Mouse (Mus musculus) liver, adult 2 months (tissue): Measurements from ENCODE around the gene Praf2. TPM values are rescaled to one million over a fixed set of nuclear protein-coding genes. Genes with fewer than 3 reads are reported as not detected.

Source experiments
- DNase-seq: peaks from one replicate; pipeline ENCODE4 v3.0.0-alpha.2; 2011; ENCODE audit warnings: low read depth, low spot score; ENCODE audit errors: extremely low read depth
- H3K27ac ChIP-seq: fragments of 200-500 bp; replicated peaks from 2 replicates; pipeline ENCODE4 v1.5.1; 2012; ENCODE audit warnings: low read depth, mild to moderate bottlenecking, control low read depth, inconsistent platforms, low read length; ENCODE audit not compliant: insufficient read depth
- H3K27me3 ChIP-seq: fragments of 200-500 bp; 2 replicates; pipeline ENCODE4 v1.6.1; 2012; ENCODE audit warnings: mild to moderate bottlenecking, moderate library complexity, low read length, inconsistent platforms; ENCODE audit not compliant: control insufficient read depth, insufficient read depth
- H3K36me3 ChIP-seq: fragments of 200-500 bp; 2 replicates; pipeline ENCODE4 v1.6.1; 2012; ENCODE audit warnings: low read length, inconsistent platforms; ENCODE audit not compliant: control insufficient read depth, insufficient read depth
- H3K4me1 ChIP-seq: fragments of 200-500 bp; 2 replicates; pipeline ENCODE4 v1.6.1; 2011; ENCODE audit warnings: low read length; ENCODE audit not compliant: control insufficient read depth, insufficient read depth
- H3K4me3 ChIP-seq: fragments of 200-500 bp; 2 replicates; pipeline ENCODE4 v1.5.1; 2011; ENCODE audit warnings: low read depth, mild to moderate bottlenecking, control low read depth, low read length, moderate library complexity; ENCODE audit not compliant: insufficient read depth
- H3K79me2 ChIP-seq: fragments of 200-500 bp; 2 replicates; pipeline ENCODE4 v1.6.1; 2012; ENCODE audit warnings: inconsistent platforms, mild to moderate bottlenecking, low read length, moderate library complexity; ENCODE audit not compliant: control insufficient read depth, insufficient read depth
- H3K9ac ChIP-seq: fragments of 200-500 bp; 2 replicates; pipeline ENCODE4 v1.6.1; 2012; ENCODE audit warnings: low read depth, mild to moderate bottlenecking, control low read depth, inconsistent platforms, low read length
- CTCF ChIP-seq: fragments of 200-500 bp; IDR thresholded peaks from 2 replicates; pipeline ENCODE4 v1.5.1; 2011; ENCODE audit warnings: low read depth, low read length, control low read depth
- POLR2A ChIP-seq: fragments of 200-500 bp; IDR thresholded peaks from 2 replicates; pipeline ENCODE4 v1.6.1; 2011; ENCODE audit warnings: low read length, control low read depth; ENCODE audit not compliant: insufficient read depth; ENCODE audit errors: extremely low read depth
- WGBS: fragments of 180-500 bp; shearing (Covaris S2); methylation state at CpG from one replicate; pipeline ENCODE4 v1.1.7; 2018; 5-methylcytosine and 5-hydroxymethylcytosine counted together
- polyA plus RNA-seq: library from polyadenylated mRNA; depleted of rRNA; stranded (reverse); fragments of >200 nt; gene quantifications from 2 replicates; pipeline ENCODE4 v1.2.3, GENCODE M21; 2012; rRNA removed
- total RNA-seq: library from RNA; depleted of rRNA; stranded (reverse); fragments of >200 nt; gene quantifications from 2 replicates; pipeline ENCODE4 v1.2.3, GENCODE M21; 2014; rRNA removed

Gene Praf2
- total and polyA plus RNA-seq, 2 experiments: 1.1 to 7.7 TPM

GRCm38 (mm10) chrX:7772766-7773165 lies 44.5 kb downstream of the Praf2 start:
- DNase-seq: no peak
- no peak overlapping the region for H3K9ac ChIP-seq
- H3K27me3 ChIP-seq: no peaks in the 10 kb centered on the region
- H3K4me1 ChIP-seq: no peaks in the 10 kb centered on the region
- peak; percentile 27; the same call in 1 of the 2 replicates for TF ChIP-seq CTCF
- TF ChIP-seq POLR2A: no peak
- no peak overlapping the region for H3K27ac ChIP-seq
- no peak overlapping the region for H3K4me3 ChIP-seq
- 32% methylated on average over 2 of the region's 2 CpGs for WGBS
- H3K36me3 ChIP-seq: peaks cover 41% of the 10 kb centered on the region
- no peaks in the 10 kb centered on the region for H3K79me2 ChIP-seq

GRCm38 (mm10) chrX:7775501-7776205 lies 47.4 kb downstream of the Praf2 start:
- H3K4me3 ChIP-seq: no peak overlapping the region
- WGBS: 84% methylated on average over 9 of the region's 9 CpGs
- TF ChIP-seq POLR2A (no peak), CTCF (no peak)
- no peak overlapping the region for H3K9ac ChIP-seq
- no peak overlapping the region for H3K27ac ChIP-seq
- H3K27me3 ChIP-seq: no peaks in the 10 kb centered on the region
- H3K36me3 ChIP-seq: peaks cover 18% of the 10 kb centered on the region; the same call in 1 of the 2 replicates
- no peak for DNase-seq
- no peaks in the 10 kb centered on the region for H3K79me2 ChIP-seq
- no peaks in the 10 kb centered on the region for H3K4me1 ChIP-seq

GRCm38 (mm10) chrX:7776329-7777082 lies 48.3 kb downstream of the Praf2 start:
- 47% methylated on average over 8 of the region's 8 CpGs for WGBS
- DNase-seq: no peak
- peaks cover 12% of the 10 kb centered on the region; the same call in 1 of the 2 replicates for H3K36me3 ChIP-seq
- no peak overlapping the region for H3K27ac ChIP-seq
- H3K9ac ChIP-seq: no peak overlapping the region
- H3K4me1 ChIP-seq: no peaks in the 10 kb centered on the region
- no peaks in the 10 kb centered on the region for H3K79me2 ChIP-seq
- H3K27me3 ChIP-seq: no peaks in the 10 kb centered on the region
- no peak overlapping the region for H3K4me3 ChIP-seq
- peak; percentile 75 for TF ChIP-seq CTCF
- no peak for TF ChIP-seq POLR2A

GRCm38 (mm10) chrX:7778450-7779244 lies 50.4 kb downstream of the Praf2 start:
- DNase-seq: no peak
- WGBS: 56% methylated on average over 7 of the region's 7 CpGs

GRCm38 (mm10) chrX:7779294-7779693 lies 51.1 kb downstream of the Praf2 start:
- TF ChIP-seq POLR2A (no peak), CTCF (no peak)
- Histone ChIP-seq H3K36me3 (no peaks in the 10 kb centered on the region), H3K79me2 (no peaks in the 10 kb centered on the region), H3K27ac (no peak overlapping the region), H3K4me3 (no peak overlapping the region), H3K9ac (no peak overlapping the region), H3K4me1 (no peaks in the 10 kb centered on the region), H3K27me3 (no peaks in the 10 kb centered on the region)
- 31% methylated on average over 3 of the region's 3 CpGs for WGBS
- DNase-seq: no peak

More at GRCm38 (mm10) chrX:7778450-7779244, 50.4 kb downstream of the Praf2 start:
- H3K79me2 ChIP-seq: no peaks in the 10 kb centered on the region
- TF ChIP-seq POLR2A (no peak), CTCF (no peak)
- no peak overlapping the region for H3K27ac ChIP-seq
- H3K4me1 ChIP-seq: no peaks in the 10 kb centered on the region
- peaks cover 6% of the 10 kb centered on the region; the same call in 1 of the 2 replicates for H3K36me3 ChIP-seq
- no peak overlapping the region for H3K9ac ChIP-seq
- H3K4me3 ChIP-seq: no peak overlapping the region
- H3K27me3 ChIP-seq: no peaks in the 10 kb centered on the region

Other genes starting within 250 kb of the Praf2 start
- not detected in 2 replicates for gene Foxp3, start 154.8 kb upstream of the Praf2 start, total RNA-seq
- gene Foxp3, start 154.8 kb upstream of the Praf2 start, polyA plus RNA-seq: 0.07 TPM in 1 of 2 replicates, not detected in the other
- gene Ppp1r3f, start 154.2 kb upstream of the Praf2 start, total RNA-seq: 0.74 and 0.81 TPM in 2 replicates
- 0.50 and 0.80 TPM in 2 replicates for gene Ppp1r3f, start 154.2 kb upstream of the Praf2 start, polyA plus RNA-seq
- 9.1 and 13.2 TPM in 2 replicates for gene Ccdc22, start 122.9 kb upstream of the Praf2 start, total RNA-seq
- gene Ccdc22, start 122.9 kb upstream of the Praf2 start, polyA plus RNA-seq: 10.8 and 12.3 TPM in 2 replicates
- gene Cacna1f, start 121.4 kb upstream of the Praf2 start, total RNA-seq: under 0.01 TPM in 2 replicates
- gene Cacna1f, start 121.4 kb upstream of the Praf2 start, polyA plus RNA-seq: 0.04 TPM in 2 replicates
- gene Syp, start 90.0 kb upstream of the Praf2 start, total RNA-seq: 0.40 and 0.46 TPM in 2 replicates
- 0.25 and 0.42 TPM in 2 replicates for gene Syp, start 90.0 kb upstream of the Praf2 start, polyA plus RNA-seq
- 2.0 and 2.8 TPM in 2 replicates for gene Prickle3, start 71.2 kb upstream of the Praf2 start, total RNA-seq
- gene Prickle3, start 71.2 kb upstream of the Praf2 start, polyA plus RNA-seq: 4.6 and 6.8 TPM in 2 replicates
- 0.92 and 1.7 TPM in 2 replicates for gene Plp2, start 57.0 kb upstream of the Praf2 start, total RNA-seq
- 3.7 and 4.0 TPM in 2 replicates for gene Plp2, start 57.0 kb upstream of the Praf2 start, polyA plus RNA-seq
- 20.9 and 21.3 TPM in 2 replicates for gene Magix, start 47.2 kb upstream of the Praf2 start, total RNA-seq
- 33.0 and 36.9 TPM in 2 replicates for gene Magix, start 47.2 kb upstream of the Praf2 start, polyA plus RNA-seq
- gene Gpkow, start 31.3 kb upstream of the Praf2 start, total RNA-seq: 5.0 and 5.5 TPM in 2 replicates
- gene Gpkow, start 31.3 kb upstream of the Praf2 start, polyA plus RNA-seq: 4.3 and 5.0 TPM in 2 replicates
- gene Wdr45, start 14.1 kb upstream of the Praf2 start, total RNA-seq: 33.4 and 37.1 TPM in 2 replicates
- gene Wdr45, start 14.1 kb upstream of the Praf2 start, polyA plus RNA-seq: 39.9 and 48.3 TPM in 2 replicates
- gene Gm45208, start 6.2 kb upstream of the Praf2 start, total RNA-seq: 1.0 TPM in 1 of 2 replicates, not detected in the other
- 1.5 and 1.9 TPM in 2 replicates for gene Gm45208, start 6.2 kb upstream of the Praf2 start, polyA plus RNA-seq
- gene Ccdc120, start 22.5 kb downstream of the Praf2 start, total RNA-seq: 0.34 and 0.37 TPM in 2 replicates
- gene Ccdc120, start 22.5 kb downstream of the Praf2 start, polyA plus RNA-seq: 1.00 and 1.1 TPM in 2 replicates
- gene Tfe3, start 34.1 kb downstream of the Praf2 start, total RNA-seq: 4.7 and 9.4 TPM in 2 replicates
- 15.6 and 17.0 TPM in 2 replicates for gene Tfe3, start 34.1 kb downstream of the Praf2 start, polyA plus RNA-seq
- 11.5 and 13.5 TPM in 2 replicates for gene Gripap1, start 61.3 kb downstream of the Praf2 start, total RNA-seq
- gene Gripap1, start 61.3 kb downstream of the Praf2 start, polyA plus RNA-seq: 14.6 and 22.2 TPM in 2 replicates
- not detected in 2 replicates for gene Kcnd1, start 93.8 kb downstream of the Praf2 start, total RNA-seq
- gene Kcnd1, start 93.8 kb downstream of the Praf2 start, polyA plus RNA-seq: 0.11 TPM in 2 replicates
- gene Otud5, start 112.9 kb downstream of the Praf2 start, total RNA-seq: 18.0 and 22.0 TPM in 2 replicates
- 14.2 and 17.0 TPM in 2 replicates for gene Otud5, start 112.9 kb downstream of the Praf2 start, polyA plus RNA-seq
- 0.74 and 1.9 TPM in 2 replicates for gene Pim2, start 149.8 kb downstream of the Praf2 start, total RNA-seq
- 4.7 and 5.4 TPM in 2 replicates for gene Pim2, start 149.8 kb downstream of the Praf2 start, polyA plus RNA-seq
- 10.6 and 11.5 TPM in 2 replicates for gene Slc35a2, start 155.6 kb downstream of the Praf2 start, total RNA-seq
- 34.7 and 42.6 TPM in 2 replicates for gene Slc35a2, start 155.6 kb downstream of the Praf2 start, polyA plus RNA-seq
- 14.3 and 15.3 TPM in 2 replicates for gene Pqbp1, start 170.8 kb downstream of the Praf2 start, total RNA-seq
- 49.1 and 51.2 TPM in 2 replicates for gene Pqbp1, start 170.8 kb downstream of the Praf2 start, polyA plus RNA-seq
- 20.7 and 27.5 TPM in 2 replicates for gene Timm17b, start 170.9 kb downstream of the Praf2 start, total RNA-seq
- 53.7 and 58.2 TPM in 2 replicates for gene Timm17b, start 170.9 kb downstream of the Praf2 start, polyA plus RNA-seq
- not detected in 2 replicates for gene Gm10491, start 179.4 kb downstream of the Praf2 start, total RNA-seq
- not detected in 2 replicates for gene Gm10491, start 179.4 kb downstream of the Praf2 start, polyA plus RNA-seq
- not detected in 2 replicates for gene Gm10490, start 181.1 kb downstream of the Praf2 start, total RNA-seq
- gene Gm10490, start 181.1 kb downstream of the Praf2 start, polyA plus RNA-seq: not detected in 2 replicates
- 0.09 TPM in 1 of 2 replicates, not detected in the other for gene Pcsk1n, start 191.4 kb downstream of the Praf2 start, total RNA-seq
- gene Pcsk1n, start 191.4 kb downstream of the Praf2 start, polyA plus RNA-seq: not detected in 2 replicates
- not detected in 2 replicates for gene Eras, start 200.2 kb downstream of the Praf2 start, total RNA-seq
- not detected in 2 replicates for gene Eras, start 200.2 kb downstream of the Praf2 start, polyA plus RNA-seq
- gene Hdac6, start 219.4 kb downstream of the Praf2 start, total RNA-seq: 9.8 and 13.3 TPM in 2 replicates
- gene Hdac6, start 219.4 kb downstream of the Praf2 start, polyA plus RNA-seq: 17.5 and 19.8 TPM in 2 replicates
- 0.09 TPM in 1 of 2 replicates, not detected in the other for gene Gata1, start 249.6 kb downstream of the Praf2 start, total RNA-seq
- gene Gata1, start 249.6 kb downstream of the Praf2 start, polyA plus RNA-seq: 0.06 TPM in 1 of 2 replicates, not detected in the other